Mouse (Mus musculus): ENCODE measurements around the gene Bex1. TPM values are rescaled to one million over a fixed set of nuclear protein-coding genes. Genes with fewer than 3 reads are reported as not detected.
"Not testable (repeated sequence)": the region's sequence is repeated elsewhere in the genome, so short reads cannot be mapped to it uniquely, and the experiment has no call there.

The Bex1 gene
- total RNA-seq (2021): 100 to 1,000 TPM; 195 to 200 TPM

GRCm38 (mm10) chrX:136214729-136215677, at the start of gene Bex1, which contains the start of gene Tceal7:
Gene Bex1 (minus strand): TSS chrX:136215513.
Gene Tceal7 (plus strand): TSS chrX:136214779.
- intact Hi-C loops (cut with DNase I); DNase-seq: not testable (repeated sequence)

- no peak for DNase-seq
- intact Hi-C loops (cut with DNase I): no loop called here
Observed at GRCm38 (mm10) chrX:136252023-136252729, 36.9 kb upstream of the Bex1 start.

- no peak for DNase-seq
- intact Hi-C loops (cut with DNase I): no loop called here
Observed at GRCm38 (mm10) chrX:136249671-136250070, 34.4 kb upstream of the Bex1 start.

- intact Hi-C loops (cut with DNase I): no loop called here
- DNase-seq: no peak
Observed at GRCm38 (mm10) chrX:136248811-136249210, 33.5 kb upstream of the Bex1 start.

- intact Hi-C loops (cut with DNase I): no loop called here
- DNase-seq: peak; percentile 37
Observed at GRCm38 (mm10) chrX:136245521-136246071, 30.3 kb upstream of the Bex1 start.

GRCm38 (mm10) chrX:136244574-136245229, 29.4 kb upstream of the Bex1 start, which contains the start of gene Tceal9:
Gene Tceal9 (plus strand): TSS chrX:136245079.
- intact Hi-C loops (cut with DNase I): no loop called here
- DNase-seq: peak; percentile 74

- intact Hi-C loops (cut with DNase I): no loop called here
Observed at GRCm38 (mm10) chrX:136243181-136243580, 27.9 kb upstream of the Bex1 start.

GRCm38 (mm10) chrX:136238118-136238517, 22.8 kb upstream of the Bex1 start:
- peak; percentile 24 for DNase-seq
- intact Hi-C loops (cut with DNase I): loop anchor here (5.0 kb wide), 1 partner anchor 64 kb away; no protein-coding TSS in a partner anchor

More at GRCm38 (mm10) chrX:136243181-136243580, 27.9 kb upstream of the Bex1 start:
- DNase-seq: no peak

GRCm38 (mm10) chrX:136227768-136228167, 12.5 kb upstream of the Bex1 start:
- intact Hi-C loops (cut with DNase I): no loop called here
- DNase-seq: no peak

GRCm38 (mm10) chrX:136223714-136224113, 8.4 kb upstream of the Bex1 start:
- DNase-seq: no peak
- intact Hi-C loops (cut with DNase I): no loop called here

GRCm38 (mm10) chrX:136216303-136216702, 990 bp upstream of the Bex1 start:
- intact Hi-C loops (cut with DNase I): no loop called here
- DNase-seq: no peak

- intact Hi-C loops (cut with DNase I): no loop called here
- DNase-seq: no peak
Observed at GRCm38 (mm10) chrX:136213396-136213795, 1.9 kb downstream of the Bex1 start.

GRCm38 (mm10) chrX:136204406-136204805, 10.9 kb downstream of the Bex1 start:
- intact Hi-C loops (cut with DNase I): no loop called here
- DNase-seq: no peak

- intact Hi-C loops (cut with DNase I): no loop called here
- peak; percentile 38 for DNase-seq
Observed at GRCm38 (mm10) chrX:136203664-136204066, 11.6 kb downstream of the Bex1 start, which contains the start of gene Tceal5. Gene Tceal5 (minus strand): TSS chrX:136203876.

- intact Hi-C loops (cut with DNase I): no loop called here
- DNase-seq: no peak
Observed at GRCm38 (mm10) chrX:136203257-136203656, 12.1 kb downstream of the Bex1 start.

GRCm38 (mm10) chrX:136196873-136197272, 18.4 kb downstream of the Bex1 start:
- intact Hi-C loops (cut with DNase I): no loop called here
- peak; percentile 14 for DNase-seq

GRCm38 (mm10) chrX:136195193-136195944, 19.9 kb downstream of the Bex1 start:
- intact Hi-C loops (cut with DNase I): no loop called here
- DNase-seq: no peak

GRCm38 (mm10) chrX:136183107-136183506, 32.2 kb downstream of the Bex1 start:
- intact Hi-C loops (cut with DNase I): no loop called here
- no peak for DNase-seq

GRCm38 (mm10) chrX:136180897-136181553, 34.3 kb downstream of the Bex1 start:
- intact Hi-C loops (cut with DNase I): no loop called here

More at GRCm38 (mm10) chrX:136180897-136181553, 34.3 kb downstream of the Bex1 start:
- DNase-seq: no peak

Data from left cerebral cortex, postnatal 4 days (tissue).